Mouse (Mus musculus) regulatory T cell (primary cell): ENCODE data around the gene Ecsit.

ENCODE experiments used
- in situ Hi-C: fragments of 300-600 bp; cut with MboI, MseI; formaldehyde crosslinking; loops from one replicate; pipeline ENCODE4 v1.15.1; 2025; ENCODE audit warnings: high pct_unique_total_duplicates

Gene Ecsit

DNA sequence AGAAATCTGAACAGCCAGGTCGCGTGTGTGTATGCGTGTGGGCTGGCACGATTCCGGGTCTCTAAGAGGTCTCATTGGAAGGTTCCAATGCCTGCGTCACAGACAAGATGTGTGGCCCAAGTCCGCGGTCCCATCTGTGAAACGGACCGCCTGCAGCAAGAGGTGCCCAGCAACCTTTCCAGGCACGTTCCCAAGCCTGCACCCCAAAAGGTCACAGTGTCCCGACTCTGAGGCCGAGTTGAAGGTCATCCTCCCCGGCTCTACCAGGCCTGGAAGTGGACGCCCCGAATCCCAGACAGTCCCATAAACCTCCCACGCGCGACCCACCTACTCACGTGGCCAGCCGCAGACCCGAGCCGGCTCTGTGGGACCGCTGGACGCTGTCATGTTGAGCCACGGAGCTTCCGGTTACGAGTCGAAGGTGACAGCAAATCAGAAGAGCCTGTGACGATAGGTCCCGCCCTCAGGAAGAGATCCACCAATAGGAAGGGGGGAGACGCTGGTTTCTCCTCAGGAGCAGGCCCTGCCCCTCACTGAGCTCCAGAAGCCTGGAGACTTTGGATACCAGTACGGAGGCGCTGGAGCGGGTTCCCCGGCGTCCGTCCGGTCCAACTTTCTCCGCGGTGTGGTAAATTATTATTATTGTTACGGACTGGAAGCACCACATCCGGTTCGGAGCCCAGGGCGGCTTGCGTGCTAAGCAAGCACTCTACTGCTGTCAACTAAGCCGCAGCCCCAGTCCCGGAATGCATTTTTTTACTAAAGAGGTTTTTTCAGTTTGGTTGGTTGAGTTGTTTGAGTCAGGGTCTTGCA lies at the start of gene Ecsit:
TSS of gene Ecsit (minus strand) at position 417 of the 813 bp plus-strand sequence.
- in situ Hi-C loops: no loop called here

DNA sequence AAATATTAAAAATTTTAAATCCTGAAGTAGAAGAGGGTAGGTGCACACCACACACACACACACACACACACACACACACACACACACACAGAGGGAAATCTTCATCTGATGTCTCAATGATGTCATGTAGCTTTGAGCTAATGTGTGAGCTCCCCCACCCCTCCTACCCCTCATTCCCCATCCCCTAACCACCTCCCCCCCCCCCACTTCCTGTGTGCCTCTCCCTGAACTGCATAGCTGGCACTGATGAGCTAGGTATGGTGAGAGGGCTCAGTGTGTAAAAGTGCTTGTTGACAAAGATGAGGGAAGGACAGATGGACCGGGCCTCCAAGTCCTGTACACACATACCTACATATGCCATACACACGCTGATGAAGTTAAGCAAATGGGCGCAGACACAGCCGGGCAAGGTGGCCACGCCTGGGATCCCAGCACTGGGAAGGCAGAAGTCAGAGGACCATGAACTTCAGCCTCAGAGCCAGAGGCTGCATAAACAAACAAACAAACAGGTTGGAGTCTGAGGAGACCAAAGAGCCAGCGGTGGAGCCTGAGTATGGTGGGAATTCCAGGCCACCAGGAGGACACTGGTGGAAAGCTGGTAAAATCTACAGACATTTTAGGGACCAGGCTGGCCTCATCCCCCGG lies 49.1 kb upstream of the Ecsit start:
- in situ Hi-C loops: no loop called here

DNA sequence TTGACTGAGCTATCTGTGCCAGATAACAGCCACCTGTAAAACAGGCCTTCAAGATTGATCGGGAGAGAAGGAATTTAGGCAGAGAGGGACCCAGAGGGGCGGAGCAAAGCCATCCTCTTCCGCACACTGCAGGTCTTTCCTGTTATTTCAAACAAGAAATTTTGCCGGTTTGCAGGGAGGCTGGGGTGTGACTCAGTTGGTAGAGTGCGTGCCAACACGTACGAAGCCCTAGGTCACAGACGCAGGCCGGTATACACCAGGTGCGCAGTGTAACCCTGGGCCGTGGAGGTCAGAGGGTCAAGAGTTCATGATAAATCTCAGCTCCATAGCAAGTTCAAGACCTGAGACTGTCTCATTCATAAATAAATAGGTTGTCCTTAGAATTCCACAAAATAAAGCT lies 47.0 kb upstream of the Ecsit start:
- in situ Hi-C loops: no loop called here

DNA sequence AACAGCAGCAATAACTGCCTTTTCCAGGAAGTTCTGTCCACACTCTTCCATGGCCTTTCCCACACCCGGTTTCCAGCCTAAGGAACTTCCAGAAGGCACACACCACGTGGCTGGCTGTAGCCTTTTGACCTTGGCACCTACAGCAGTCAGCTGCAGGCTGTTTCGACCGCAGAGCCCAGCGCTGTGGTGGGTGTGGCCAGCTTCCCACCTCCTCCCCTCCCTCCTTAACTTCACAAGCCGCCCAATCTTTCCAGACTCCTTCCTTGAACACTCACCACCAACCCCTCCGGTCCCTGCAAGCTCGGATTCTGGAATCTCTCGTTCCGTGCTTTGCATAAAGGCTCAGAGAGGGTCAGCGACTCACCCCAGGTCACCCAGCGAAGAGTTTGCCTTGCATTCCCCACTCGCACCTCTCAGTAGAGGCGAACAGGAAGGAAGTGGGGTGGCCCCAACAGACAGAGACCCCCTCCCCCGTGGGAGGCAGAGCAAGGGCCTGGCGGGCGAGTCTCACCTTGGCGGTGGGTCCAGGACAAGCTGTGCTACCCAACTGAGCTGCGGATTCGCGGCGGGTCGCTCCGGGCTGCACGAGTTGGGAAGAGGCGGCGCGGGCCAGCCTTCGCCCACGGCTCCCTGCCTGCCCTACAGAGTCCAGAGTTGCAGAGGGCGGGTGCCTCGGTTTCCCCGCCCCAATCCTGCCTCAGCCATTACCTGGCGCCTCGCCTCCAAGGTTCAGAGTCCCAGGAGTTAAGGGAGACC lies 46.2 kb upstream of the Ecsit start:
- in situ Hi-C loops: no loop called here

DNA sequence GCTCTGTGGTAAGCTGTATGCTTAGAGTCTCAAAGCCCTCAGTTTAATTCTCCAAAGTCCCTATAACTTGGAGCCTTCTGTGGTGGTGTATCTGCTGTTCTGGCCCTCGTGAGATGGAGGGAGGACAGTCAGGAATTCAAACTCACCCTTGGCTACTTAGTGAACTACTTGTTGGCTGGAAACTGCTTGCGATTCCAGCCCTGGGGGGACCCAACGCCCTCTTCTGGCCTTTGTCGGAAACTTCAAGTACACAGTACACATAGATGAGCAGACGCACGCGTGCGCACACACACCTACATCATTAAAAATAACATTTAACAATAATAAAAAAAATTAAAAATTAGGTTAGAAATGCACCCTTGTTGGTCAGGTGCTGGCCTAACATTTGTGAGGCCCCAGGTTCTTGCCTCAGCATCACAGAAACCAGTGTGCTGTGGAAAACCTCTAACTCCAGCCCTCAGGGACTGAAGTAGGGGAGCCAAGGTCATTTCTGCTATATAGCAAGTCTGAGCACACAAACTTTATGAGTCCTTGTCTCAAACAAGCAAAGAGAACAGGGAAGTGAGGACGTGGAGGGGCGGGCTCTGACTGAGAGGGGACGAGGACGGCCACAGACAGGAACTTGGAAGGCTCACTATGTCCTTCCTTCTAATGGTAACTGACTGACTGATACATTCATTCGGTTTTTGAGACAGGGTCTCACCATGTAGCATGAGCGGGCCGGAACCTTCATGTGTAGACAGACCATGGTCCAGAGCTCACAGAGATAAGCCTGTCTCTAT lies 40.2 kb upstream of the Ecsit start:
- in situ Hi-C loops: no loop called here

DNA sequence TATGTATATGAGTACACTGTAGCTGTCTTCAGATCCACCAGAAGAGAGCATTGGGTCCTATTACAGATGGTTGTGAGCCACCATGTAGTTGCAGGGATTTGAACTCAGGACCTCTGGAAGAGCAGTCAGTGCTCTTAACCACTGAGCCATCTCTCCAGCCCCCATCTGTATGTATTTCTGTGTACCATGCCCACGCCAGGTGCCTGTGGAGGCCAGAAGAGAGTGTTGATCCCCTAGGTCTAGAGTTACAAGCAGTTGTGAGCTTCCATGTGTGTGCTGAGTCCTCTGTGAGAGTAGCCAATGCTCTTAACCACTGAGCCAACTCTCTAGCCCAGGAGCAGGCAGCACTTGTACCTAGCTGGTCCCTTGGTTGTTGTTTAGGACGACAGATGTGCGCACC lies 38.9 kb upstream of the Ecsit start:
- in situ Hi-C loops: loop anchor here (5.0 kb wide), 1 partner anchor 57 kb away; no protein-coding TSS in a partner anchor

DNA sequence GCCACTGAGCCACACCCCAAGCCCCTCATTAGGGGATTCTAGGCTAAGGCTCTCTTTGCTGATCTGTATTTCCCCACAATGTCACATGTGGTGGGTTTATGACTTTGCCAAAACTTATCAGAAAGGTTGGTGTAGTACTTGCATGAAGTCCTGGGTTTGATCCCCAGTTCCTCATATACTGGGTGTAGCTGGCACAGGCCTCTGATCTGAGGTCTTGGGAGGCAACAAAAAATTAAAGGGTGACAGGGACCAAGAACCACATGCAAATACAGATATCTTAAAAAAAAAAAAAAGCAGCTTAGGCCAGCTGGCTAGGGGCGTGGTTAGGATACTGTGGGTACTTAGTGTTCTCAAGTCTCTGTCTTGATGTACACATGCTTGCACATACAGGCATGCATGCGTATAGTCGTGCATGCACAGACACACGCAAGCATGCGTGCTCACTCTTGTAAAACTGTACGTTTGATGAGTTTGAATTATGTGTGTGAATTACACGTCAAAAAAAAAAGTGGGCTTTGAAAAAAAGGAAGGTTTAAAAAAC lies 37.9 kb upstream of the Ecsit start:
- in situ Hi-C loops: loop anchor here (5.0 kb wide), 1 partner anchor 56 kb away; no protein-coding TSS in a partner anchor

DNA sequence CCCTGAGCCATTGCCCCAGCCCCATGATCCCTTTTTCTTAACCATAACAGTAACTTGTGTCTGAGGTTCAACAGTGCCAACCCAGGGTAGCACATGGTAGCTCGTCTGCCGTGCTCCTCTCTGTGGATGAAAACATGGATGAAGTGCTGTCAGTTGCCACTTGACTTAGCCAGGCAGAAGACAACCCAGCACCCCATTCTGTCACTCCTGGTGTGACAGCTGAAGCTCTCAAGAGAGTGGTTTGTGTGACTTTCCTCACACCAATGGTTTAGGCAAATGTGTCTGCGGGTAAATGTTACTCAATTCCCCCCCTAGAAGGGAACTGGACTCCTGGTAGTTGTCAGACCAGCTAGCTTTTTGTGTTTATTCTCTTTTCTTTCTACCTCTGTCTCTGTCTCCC lies 36.8 kb upstream of the Ecsit start:
- in situ Hi-C loops: loop anchor here (5.0 kb wide), 1 partner anchor 55 kb away; no protein-coding TSS in a partner anchor

DNA sequence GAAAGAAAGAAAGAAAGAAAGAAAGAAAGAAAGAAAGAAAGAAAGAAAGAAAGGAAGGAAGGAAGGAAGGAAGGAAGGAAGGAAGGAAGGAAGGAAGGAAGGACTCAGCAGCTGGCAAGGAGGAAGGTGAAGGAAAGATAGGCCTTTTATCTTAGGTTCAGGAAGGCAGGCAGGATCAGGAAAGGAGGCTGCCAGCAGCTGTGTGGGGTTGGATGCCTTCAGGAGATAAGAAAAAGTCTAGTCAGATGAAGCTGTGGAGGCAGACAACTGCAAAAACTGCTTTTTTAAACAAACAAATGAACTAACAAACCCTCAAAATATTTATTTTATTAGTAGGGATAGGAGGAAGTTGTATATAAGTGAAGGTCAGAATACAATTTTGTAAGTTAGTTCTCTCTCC lies 36.3 kb upstream of the Ecsit start:
- in situ Hi-C loops: loop anchor here (5.0 kb wide), 1 partner anchor 54 kb away; no protein-coding TSS in a partner anchor

DNA sequence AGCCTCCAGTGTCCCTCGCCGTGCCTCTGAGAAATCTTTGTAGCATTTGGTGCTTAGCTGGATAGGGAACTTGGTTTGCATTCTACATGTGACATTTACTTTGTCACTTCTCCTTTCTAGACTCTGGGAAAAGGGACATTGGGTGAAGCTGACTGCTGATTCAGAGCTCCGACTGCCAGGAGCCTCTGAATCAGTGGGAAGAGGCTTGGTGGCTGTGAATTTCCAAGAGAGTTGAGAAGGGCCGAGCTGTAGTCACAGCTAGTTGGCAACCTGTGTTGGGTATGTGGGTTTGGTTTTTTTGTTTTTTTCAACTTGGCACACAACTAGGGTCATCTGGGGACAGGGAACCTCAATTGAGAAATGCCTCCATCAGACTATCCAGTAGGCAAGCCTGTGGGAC lies 34.3 kb upstream of the Ecsit start:
- in situ Hi-C loops: no loop called here

DNA sequence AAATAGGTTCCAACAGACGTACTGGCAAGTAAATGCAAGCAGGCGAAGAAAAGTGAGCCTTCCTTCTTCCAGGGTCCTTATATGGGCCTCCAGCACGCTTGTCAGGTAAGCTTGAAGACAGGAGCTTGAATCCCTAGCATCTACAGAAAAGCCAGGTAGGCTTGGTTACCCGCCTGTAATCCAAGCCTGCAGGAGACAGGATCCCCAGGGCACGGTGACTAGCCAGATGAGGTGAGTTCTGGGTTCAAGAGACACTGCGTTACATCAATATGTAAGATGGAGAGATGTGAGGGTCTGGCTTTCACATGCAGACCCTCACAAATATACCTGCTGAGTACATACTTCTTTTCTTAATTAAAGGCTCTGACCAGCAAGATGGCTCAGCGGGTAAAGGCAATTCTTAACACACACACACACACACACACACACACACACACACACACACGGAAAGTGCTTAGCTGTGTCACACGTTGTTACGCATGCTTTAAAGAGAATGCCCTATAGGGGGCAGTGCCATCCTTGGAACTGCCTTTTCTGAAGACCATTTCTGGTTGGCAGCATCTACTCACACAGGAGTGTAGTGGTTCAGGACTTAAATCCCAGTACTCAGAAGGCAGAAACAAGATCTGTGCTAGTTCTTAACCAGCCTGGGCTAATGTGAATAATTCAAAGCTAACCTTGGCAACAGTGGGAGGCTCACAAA lies 32.7 kb upstream of the Ecsit start:
- in situ Hi-C loops: no loop called here

DNA sequence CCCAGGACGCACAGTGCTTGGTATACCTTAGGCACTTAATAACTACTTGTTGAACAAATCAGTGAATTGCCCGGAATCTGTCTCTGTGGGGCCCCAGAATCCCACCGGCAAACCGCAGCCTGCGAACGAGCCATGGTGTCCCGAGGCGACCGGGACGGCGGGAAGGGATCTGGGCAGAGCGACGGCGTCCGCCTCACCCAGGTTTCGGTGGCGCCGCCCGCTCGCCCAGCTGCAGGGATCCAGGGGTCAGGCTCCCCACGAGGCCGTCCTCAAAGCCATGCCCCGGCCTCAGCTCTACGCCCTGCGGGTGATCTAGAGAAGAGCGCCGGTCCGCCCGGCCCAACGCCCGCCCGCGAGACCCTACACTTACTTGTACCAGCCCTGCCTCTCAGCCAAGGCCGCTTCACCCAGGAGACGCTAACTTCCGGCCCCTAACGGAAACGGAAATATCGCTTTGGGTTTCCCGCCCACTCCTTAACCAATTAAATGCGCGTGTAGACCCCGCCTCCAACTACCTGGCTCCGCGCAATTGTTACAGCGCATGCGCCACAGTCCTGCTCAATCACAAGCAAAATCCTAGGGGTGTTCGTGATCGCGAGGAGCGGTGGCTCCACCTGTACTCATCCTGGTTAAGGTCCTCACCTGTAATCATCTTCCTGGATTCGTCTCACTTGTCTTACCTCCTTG lies 31.6 kb upstream of the Ecsit start, which contains the start of gene Elof1:
TSS of gene Elof1 (minus strand) at position 433 of the 687 bp plus-strand sequence.
- in situ Hi-C loops: no loop called here

DNA sequence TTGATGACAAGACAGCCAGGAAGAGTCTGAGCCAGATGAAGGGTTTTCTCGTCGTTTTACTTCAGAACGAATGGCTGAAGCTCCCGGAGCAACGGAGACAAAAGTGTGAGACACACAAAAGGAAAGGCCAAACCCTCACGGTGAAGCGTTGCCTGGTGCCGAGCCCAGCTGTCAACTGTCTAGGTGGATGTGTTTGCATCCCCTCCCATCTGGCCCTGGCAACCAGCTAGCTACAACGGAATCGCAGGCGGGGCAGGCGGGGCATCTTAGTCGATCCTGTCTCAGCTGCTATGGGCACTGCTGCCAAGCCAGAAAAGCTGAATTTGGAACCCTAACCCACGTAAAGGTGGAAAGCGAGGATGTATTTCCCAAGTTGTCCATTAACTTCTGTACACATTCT lies 30.8 kb upstream of the Ecsit start:
- in situ Hi-C loops: no loop called here

DNA sequence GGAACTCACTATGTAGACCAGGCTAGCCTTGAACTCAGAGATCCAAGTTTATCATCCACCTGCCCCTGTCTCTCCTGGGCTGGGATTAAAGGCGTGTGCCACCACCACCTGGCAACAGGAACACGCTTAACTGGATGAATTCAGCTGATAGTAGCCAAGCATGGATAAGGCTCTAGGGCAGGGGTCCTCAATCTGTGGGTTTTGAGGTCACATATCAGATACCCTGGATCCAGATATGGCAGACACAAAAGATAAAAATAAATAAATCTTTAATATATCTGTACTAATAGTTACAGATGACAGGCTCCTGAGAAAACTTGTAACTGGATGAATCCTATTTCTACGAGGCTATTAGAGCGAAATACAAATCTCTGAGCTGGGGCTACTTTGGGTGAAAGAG lies 30.4 kb upstream of the Ecsit start:
- in situ Hi-C loops: no loop called here

DNA sequence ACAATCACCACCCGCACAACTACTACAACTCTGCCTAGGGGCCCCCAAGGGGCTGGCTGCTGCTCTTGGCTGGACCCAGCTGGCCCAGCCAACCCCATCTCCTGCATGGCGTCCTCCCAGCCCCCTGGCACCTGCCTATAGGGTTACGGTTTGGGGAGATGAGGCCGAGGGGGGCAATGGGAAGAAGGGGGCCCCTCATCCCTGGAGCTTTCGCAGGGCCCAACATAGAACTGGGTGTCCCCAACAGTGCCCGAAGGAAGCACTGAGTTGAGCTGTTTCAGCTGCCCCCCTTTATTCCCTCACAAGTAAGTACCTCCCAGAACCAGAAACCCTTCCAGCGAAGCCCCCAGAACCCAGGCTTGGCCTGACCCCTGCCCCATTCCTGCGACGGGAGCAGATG lies 23.0 kb upstream of the Ecsit start:
- in situ Hi-C loops: no loop called here

DNA sequence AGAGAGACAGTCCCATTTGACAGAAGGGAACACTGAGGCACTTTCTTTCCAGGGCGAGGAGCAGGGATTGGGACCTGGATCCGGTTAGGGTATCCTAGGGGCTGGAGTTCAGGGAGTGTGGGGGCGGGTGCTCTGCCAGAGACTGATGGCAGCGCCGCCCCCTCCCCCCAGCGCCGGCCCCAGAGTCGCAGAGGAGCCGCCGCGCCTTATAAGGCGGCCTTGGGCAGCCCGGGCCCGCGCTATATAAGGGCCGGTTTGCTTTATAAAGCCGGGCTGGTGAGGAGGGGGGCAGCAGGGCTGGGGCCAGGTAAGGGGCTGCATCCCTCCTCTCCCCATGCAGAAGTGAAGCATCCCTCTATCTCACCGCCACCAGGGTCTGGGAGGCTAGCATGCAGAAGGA lies 14.7 kb upstream of the Ecsit start:
- in situ Hi-C loops: no loop called here

DNA sequence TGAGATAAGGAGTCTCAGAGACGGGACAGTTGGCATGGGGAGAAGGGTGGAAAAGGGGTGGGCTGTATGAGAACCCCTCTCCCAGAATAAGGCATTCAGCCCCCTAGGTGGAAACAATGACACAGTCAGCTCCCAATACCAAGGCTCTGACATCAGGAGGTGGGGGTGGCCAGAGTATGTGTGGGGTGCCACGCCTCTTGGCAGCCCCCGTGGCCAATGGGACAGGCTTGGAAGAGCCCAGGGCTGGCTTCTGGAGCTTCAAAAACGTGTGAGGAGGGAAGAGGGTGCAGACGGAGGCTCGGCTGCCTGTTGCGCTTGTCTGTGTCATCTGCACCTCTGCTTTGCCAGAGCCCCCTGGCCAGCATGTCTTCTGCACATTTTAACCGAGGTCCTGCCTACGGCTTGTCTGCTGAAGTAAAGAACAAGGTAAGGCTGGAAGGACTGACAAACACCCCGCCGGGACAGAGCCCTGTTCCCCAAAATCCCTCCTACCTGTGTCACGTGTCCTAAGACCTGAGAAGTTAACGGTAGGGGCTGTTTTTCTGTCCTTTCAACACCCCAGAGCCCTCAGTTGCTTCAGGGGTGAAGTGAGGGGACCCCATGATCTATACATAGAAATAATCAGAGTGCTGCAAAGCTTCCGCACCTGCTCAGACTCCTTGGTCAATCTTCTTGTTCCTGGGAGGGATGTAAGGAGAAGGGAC lies 13.9 kb upstream of the Ecsit start, which contains the start of gene Cnn1:
TSS of gene Cnn1 (plus strand) at position 224 of the 704 bp plus-strand sequence.
- in situ Hi-C loops: no loop called here

DNA sequence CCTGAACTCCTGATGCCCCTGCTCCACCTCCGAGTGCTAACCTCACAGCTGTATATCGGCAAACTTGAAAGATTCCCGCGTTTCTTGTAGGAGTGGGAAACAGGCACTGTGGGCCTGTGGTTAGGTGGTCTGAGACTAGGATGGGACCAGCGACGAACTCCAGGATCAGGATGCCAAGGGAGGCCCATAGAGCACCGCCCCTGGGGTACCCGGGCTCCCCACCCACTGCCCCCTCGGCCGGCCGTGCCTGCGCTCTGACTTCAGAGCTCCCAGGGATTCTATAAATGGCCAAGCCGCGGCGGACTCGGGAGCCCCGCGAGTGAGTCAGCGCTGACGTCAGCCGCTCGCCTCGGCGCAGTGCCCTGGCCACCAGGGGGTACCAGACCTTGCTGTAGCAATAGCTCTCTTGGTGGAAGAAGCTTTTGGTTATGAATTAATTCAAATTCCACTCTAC lies 10.6 kb upstream of the Ecsit start:
- in situ Hi-C loops: no loop called here

DNA sequence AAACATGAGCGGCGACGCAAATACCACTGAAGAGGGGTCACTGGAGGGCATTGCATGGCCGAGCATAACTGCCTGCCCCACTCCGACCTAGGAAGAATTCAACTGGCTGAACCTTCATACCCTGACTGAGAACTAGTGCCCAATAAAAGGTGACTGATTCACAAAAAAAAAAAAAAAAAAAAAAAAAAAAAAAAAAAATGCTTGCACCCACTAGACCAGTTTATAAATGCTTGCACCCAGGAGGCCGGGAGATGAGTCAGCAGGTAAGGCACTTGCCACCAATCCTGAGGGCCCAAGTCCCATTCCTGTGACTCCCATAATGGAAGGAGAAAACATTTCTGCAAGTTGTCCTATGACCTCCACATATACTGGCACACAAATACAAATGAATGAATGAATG lies 7.5 kb upstream of the Ecsit start:
- in situ Hi-C loops: no loop called here
